Mouse (Mus musculus) erythroblast, embryonic 14.5 days (primary cell): ENCODE measurements around the gene Rnf185.

Experiments used
- GATA1 ChIP-seq: IDR thresholded peaks from 2 replicates; pipeline ENCODE4 v1.6.1; 2012; ENCODE audit warnings: low read length, inconsistent platforms, mixed read lengths
- TAL1 ChIP-seq: IDR thresholded peaks from 3 replicates; pipeline ENCODE4 v1.6.1; 2012; ENCODE audit warnings: low read length, inconsistent platforms, mixed read lengths

GRCm38 (mm10) chr11:3412111-3412510 is 40.1 kb downstream of the Rnf185 start:
- no peak for TF ChIP-seq TAL1
- no peak for TF ChIP-seq GATA1
